Mouse (Mus musculus) lung, adult 2 months (tissue): Measurements from ENCODE around the gene Fbxo9.

Experiments
- CTCF ChIP-seq: fragments of 200-500 bp; IDR thresholded peaks from 2 replicates; pipeline ENCODE4 v1.5.1; 2011; ENCODE audit warnings: mild to moderate bottlenecking, low read length, control low read depth; ENCODE audit not compliant: insufficient read depth
- POLR2A ChIP-seq: fragments of 200-500 bp; IDR thresholded peaks from 2 replicates; pipeline ENCODE4 v1.6.1; 2011; ENCODE audit warnings: low read depth, mild to moderate bottlenecking, control low read depth, low read length, borderline replicate concordance; ENCODE audit errors: extremely low read depth

DNA sequence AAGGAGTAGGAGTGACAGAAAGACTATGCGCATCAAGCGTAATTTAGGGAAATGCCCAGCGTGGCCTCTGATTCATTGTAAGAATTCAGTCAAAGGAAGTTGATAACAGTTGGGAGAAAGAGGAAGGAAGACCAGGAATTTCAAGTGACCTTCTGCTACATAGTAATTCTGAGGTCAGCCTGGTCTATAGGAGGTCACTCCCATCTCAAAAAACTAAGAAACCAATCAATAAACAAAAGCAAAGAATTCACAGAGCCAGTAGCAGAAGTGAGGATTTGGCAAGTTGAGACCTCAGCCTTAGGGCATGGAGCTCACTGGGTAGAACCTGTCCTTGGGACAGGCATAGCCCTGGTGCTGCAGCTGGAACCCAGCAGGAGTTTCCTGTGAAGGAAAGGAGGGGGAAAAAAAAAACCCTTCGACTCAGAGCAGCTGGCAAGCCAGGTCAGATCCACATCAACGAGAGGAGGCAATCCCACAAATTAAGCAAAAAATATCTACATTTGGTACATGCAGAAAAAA, 58.4 kb downstream of the Fbxo9 start:
- no peak for TF ChIP-seq POLR2A
- TF ChIP-seq CTCF = no peak
